Mouse (Mus musculus) brain, embryonic 18.5 days (tissue): ENCODE measurements at regions not wholly inside any gene's neighbourhood (a gene's known extent, or its start where the extent isn't known, plus 50 kb on each side); places are given as distances from the start of the nearest gene placed in this dataset.

Source experiments
- DNase-seq: peaks from one replicate; pipeline ENCODE4 v3.0.0-alpha.2; 2012; ENCODE audit warnings: low read depth, low spot score

- DNase-seq, result no peak
Measured at GRCm38 (mm10) chr1:69212896-69213500, 105.1 kb upstream of the Erbb4 start.

DNA sequence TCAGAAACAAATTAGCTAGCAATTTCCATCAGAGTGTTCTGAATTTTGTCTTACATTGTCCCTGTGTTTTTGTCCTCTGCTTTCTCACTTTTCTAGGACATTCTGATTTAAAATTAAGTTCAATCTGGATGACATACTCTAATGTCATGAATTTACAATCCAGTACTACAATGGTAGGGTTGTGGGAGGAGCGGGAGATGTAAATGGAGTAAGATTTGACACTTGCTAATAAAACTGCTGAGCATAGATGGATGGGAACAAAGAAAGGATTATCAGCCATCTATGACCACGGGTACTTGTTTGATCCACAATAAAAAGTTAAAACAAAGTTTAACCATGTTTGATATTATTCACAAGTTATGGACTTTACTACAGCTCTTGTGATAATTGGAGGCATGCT is 94.9 kb upstream of the Erbb4 start:
- DNase-seq, result no peak

GRCm38 (mm10) chr1:69165202-69165601 is 57.3 kb upstream of the Erbb4 start:
- DNase-seq, result peak; percentile 6
